Mouse (Mus musculus) bone marrow, adult 2 months (tissue): ENCODE results near the gene Rgs11.

ENCODE experiments used
- CTCF ChIP-seq: fragments of 200-500 bp; IDR thresholded peaks from 2 replicates; pipeline ENCODE4 v1.5.1; 2011; ENCODE audit warnings: low read length, control low read depth; ENCODE audit not compliant: control insufficient read depth, insufficient read depth
- POLR2A ChIP-seq: fragments of 200-500 bp; IDR thresholded peaks from 2 replicates; pipeline ENCODE4 v1.6.1; 2011; ENCODE audit warnings: low read depth, mild to moderate bottlenecking, control low read depth, low read length, borderline replicate concordance; ENCODE audit not compliant: control insufficient read depth

DNA sequence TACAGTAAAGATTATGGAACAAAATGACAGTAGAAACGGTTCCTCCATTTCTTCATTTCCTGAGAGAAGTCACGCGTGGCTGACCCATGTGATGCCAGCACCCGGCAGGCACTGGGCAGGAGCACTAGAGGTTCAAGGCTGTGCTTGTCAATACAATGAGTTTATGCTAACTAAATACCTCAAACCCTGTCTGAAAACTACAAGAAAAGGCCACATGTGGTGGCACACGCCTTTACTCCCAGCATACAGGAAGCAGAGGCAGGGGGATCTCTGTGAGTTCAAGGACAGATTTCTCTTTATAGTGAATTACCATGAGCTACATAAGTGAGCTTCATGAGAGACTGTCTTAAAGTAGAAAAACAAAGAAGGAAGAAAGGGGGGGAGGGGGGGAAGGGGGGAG lies 28.4 kb downstream of the Rgs11 start:
- TF ChIP-seq CTCF (no peak), POLR2A (no peak)
